Mouse (Mus musculus) embryonic facial prominence, embryonic 10.5 days (tissue): ENCODE data around the gene Foxm1. TPM values are rescaled to one million over a fixed set of nuclear protein-coding genes. Genes with fewer than 3 reads are reported as not detected.

Source experiments
- DNase-seq: peaks from one replicate; pipeline ENCODE4 v3.0.0-alpha.2; 2017; ENCODE audit warnings: low spot score
- H3K27ac ChIP-seq: fragments of 300-500 bp; sonication (generic); replicated peaks from 2 replicates; pipeline ENCODE4 v1.5.1; 2016; ENCODE audit warnings: mild to moderate bottlenecking
- H3K27me3 ChIP-seq: fragments of 300-500 bp; sonication (generic); replicated peaks from 2 replicates; pipeline ENCODE4 v1.6.1; 2016; ENCODE audit warnings: low read depth, mild to moderate bottlenecking; ENCODE audit not compliant: poor library complexity, severe bottlenecking
- H3K36me3 ChIP-seq: fragments of 300-500 bp; sonication (generic); replicated peaks from 2 replicates; pipeline ENCODE4 v1.6.1; 2016; ENCODE audit warnings: mild to moderate bottlenecking, moderate library complexity
- H3K4me1 ChIP-seq: fragments of 300-500 bp; sonication (generic); 2 replicates; pipeline ENCODE4 v1.6.1; 2016
- H3K4me3 ChIP-seq: fragments of 300-500 bp; sonication (generic); 2 replicates; pipeline ENCODE4 v1.5.1; 2016; ENCODE audit warnings: mild to moderate bottlenecking, moderate library complexity
- H3K9me3 ChIP-seq: fragments of 300-500 bp; sonication (generic); 2 replicates; pipeline ENCODE4 v1.6.1; 2016; ENCODE audit warnings: mild to moderate bottlenecking
- WGBS: fragments of 180-500 bp; shearing (Covaris S2); methylation state at CpG from one replicate; pipeline ENCODE4 v1.1.7; 2016; 5-methylcytosine and 5-hydroxymethylcytosine counted together
- polyA plus RNA-seq: library from polyadenylated mRNA; unstranded; fragments of >200 nt; fragmentation: Nextera tagmentation; extraction: Ambion mirVana; gene quantifications from 2 replicates; pipeline ENCODE4 v1.2.1, GENCODE M21; 2016

Foxm1 gene
- polyA plus RNA-seq, result 63.0 and 68.7 TPM in 2 replicates

DNA sequence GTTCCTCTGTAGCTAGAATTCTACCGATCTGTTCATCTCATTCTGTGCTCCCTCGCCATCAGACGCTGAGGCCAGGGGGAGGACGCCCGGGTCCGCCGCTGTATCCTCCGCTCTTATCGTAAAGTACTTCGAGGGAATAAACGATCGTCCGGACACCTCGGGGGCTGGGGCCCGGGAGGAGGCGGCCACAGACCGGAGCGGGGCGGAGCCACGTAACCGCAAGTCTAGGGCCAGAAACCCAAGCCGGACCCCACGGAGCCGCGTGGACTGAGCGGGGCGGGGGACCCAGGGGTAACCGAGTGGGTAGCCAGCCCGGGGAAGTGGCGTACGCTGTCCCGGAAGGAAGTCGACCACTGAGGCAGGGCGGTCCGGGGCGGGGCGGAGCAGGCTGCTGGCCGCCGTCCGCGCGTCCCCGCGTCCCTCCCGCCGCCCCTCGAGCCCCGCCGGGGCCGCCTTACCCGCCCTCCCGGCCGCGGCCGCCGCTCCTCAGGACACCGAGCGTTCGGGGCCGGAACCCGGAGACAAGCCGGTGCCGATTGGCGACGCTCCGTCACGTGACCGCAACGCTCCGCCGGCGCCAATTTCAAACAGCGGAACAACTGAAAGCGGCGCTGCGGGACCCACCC is at the start of gene Foxm1, which contains the start of gene Rhno1:
Gene Foxm1, plus strand, starts transcription at position 587 of the 626 bp plus-strand sequence.
Gene Rhno1, minus strand, starts transcription at position 531 of the 626 bp plus-strand sequence.
- peaks cover 59% of the 10 kb centered on the region for H3K36me3 ChIP-seq
- WGBS, result under 1% methylated on average over 75 of the region's 76 CpGs

DNA sequence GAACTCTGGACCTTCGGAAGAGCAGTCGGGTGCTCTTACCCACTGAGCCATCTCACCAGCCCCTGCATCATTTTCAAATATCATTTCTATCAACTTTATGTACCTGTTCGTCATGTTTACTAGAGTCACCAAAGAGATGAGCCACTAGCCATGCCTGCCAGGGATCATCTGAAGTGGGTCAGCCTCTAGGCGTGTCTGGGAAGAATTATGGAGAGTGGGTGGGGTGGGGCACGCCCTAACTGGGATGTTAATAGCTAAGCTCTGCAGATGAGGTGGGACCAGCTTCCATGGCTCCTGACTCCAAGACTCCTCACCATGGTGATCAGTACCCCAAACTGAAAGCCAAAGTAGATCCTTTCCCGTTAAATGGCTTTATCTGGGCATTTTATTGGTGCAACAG is 48.0 kb upstream of the Foxm1 start:
- Histone ChIP-seq H3K4me1 (no peaks in the 10 kb centered on the region), H3K4me3 (no peak overlapping the region), H3K36me3 (no peaks in the 10 kb centered on the region), H3K27ac (no peak overlapping the region), H3K9me3 (no peaks in the 10 kb centered on the region), H3K27me3 (no peaks in the 10 kb centered on the region)
- WGBS, result 88% methylated on average over 6 of the region's 6 CpGs
- no peak for DNase-seq

More for the DNA sequence above, at the start of gene Foxm1, which contains the start of gene Rhno1:
- DNase-seq, result peak; percentile 92
- H3K27ac ChIP-seq, result peak within 1 kb of the TSS; percentile 96
- no peaks in the 10 kb centered on the region for H3K9me3 ChIP-seq
- H3K4me1 ChIP-seq, result peaks cover 43% of the 10 kb centered on the region
- H3K4me3 ChIP-seq, result peak within 1 kb of the TSS; percentile 88
- H3K27me3 ChIP-seq, result no peaks in the 10 kb centered on the region

DNA sequence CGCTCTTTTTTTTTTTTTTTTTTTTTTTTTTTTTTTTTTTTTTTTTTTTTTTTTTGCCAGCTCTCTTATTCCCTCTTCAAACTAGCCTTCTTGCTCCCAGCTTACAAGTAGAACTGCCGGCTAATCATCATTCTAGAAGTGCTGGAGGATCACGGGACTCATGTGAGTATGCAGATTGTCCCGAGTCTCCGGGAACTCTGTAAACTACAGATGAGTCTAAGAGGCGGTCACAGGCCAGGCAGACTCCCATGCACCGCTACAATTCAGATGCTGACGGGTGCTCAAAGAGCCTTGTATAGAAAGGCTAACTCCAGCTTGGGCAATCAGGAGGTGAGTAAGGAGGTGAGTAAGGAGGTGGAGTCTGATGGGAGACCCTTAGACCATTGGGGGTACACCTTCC is 47.2 kb upstream of the Foxm1 start:
- Histone ChIP-seq H3K4me1 (peaks cover 2% of the 10 kb centered on the region; the same call in 1 of the 2 replicates), H3K4me3 (no peak overlapping the region), H3K36me3 (peaks cover under 1% of the 10 kb centered on the region; the same call in 1 of the 2 replicates), H3K9me3 (no peaks in the 10 kb centered on the region), H3K27ac (no peak overlapping the region), H3K27me3 (no peaks in the 10 kb centered on the region)
- no peak for DNase-seq
- WGBS, result 81% methylated on average over 8 of the region's 8 CpGs

DNA sequence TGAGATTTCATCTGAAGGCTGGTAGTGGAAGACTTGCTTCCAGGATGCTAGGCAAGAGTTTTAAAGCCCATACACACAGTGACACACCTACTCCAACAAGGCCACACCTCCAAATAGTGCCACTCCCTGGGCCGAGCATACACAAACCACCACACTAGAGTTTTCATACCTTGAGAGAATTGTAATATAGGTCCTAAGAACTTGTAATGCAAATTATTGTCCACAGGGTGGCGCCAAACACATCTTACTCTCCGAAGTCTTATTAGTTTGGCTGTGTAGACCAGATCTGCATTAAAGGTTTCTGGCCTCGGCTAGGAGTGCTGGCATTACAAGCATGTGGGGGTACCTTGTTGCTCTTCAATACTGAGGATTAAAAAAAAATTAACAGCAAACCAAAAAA is 44.5 kb upstream of the Foxm1 start:
- DNase-seq, result peak; percentile 56
- H3K9me3 ChIP-seq, result no peaks in the 10 kb centered on the region
- peaks cover 28% of the 10 kb centered on the region for H3K36me3 ChIP-seq
- no peak overlapping the region for H3K4me3 ChIP-seq
- WGBS, result 21% methylated on average over 4 of the region's 4 CpGs
- H3K4me1 ChIP-seq, result peaks cover 3% of the 10 kb centered on the region; the same call in 1 of the 2 replicates
- no peak overlapping the region for H3K27ac ChIP-seq
- H3K27me3 ChIP-seq, result no peaks in the 10 kb centered on the region

DNA sequence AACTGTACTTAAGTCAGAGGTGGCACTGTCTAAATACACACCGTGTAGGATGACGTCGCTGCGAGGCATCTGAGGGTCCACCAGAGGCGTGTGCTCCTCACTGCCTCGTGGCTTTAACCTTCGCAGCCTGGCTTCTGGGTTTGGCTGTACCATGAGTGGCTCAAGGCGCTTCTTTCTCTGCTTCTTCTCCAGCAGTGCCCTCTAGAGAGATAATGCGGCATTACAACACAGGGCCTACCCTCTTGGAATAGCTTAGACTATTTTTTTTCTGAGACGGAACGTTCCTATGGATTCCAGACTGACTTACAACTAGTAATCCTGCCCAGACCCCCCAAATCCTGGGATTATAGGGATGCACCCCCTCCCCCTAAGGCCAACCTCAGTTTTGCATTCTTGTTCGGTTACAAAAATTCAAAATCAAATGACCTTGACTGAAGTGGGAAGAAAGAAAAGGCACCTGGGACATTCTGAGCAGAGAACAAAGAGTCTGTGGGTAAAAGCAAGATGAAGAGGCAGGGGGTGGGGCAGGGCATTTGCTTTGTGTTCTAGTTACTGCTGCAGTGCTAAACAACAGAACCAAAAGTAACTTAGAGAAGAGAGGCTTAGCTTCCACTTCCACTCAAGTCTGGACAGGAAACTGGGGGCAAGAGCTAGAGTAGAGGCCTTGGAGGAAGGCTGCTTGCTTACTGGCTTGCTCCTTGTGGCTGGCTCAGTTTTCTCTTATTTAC is 28.2 kb upstream of the Foxm1 start:
- H3K4me3 ChIP-seq, result no peak overlapping the region
- no peaks in the 10 kb centered on the region for H3K27me3 ChIP-seq
- H3K27ac ChIP-seq, result peak overlapping the region; percentile 70
- H3K4me1 ChIP-seq, result peaks cover 24% of the 10 kb centered on the region
- peaks cover 71% of the 10 kb centered on the region for H3K36me3 ChIP-seq
- H3K9me3 ChIP-seq, result peaks cover 17% of the 10 kb centered on the region
- 31% methylated on average over 12 of the region's 12 CpGs for WGBS
- DNase-seq, result peak; percentile 76

DNA sequence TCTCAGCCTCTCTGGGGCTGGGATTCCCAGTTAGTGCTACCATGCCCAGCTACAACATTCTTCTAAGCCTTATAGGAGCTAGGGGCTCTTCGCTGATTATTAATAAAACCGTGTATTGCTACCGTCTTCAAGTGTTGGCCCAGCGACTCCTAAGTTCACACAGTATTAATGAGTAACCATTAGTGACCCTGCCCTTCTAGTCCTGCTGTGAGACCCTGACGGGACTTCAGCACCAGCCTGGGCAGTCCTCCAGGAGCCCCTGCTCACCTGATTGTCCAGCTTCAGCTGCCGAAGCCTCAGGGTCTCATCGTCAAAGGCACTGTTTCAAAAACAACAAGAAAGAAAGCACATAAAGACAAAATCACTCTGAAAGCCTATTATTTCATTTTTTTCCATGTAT is 25.3 kb upstream of the Foxm1 start:
- Histone ChIP-seq H3K9me3 (no peaks in the 10 kb centered on the region), H3K4me3 (no peak overlapping the region), H3K36me3 (peaks cover 62% of the 10 kb centered on the region), H3K27ac (peak overlapping the region; percentile 54), H3K4me1 (peaks cover 26% of the 10 kb centered on the region), H3K27me3 (no peaks in the 10 kb centered on the region)
- WGBS, result 85% methylated on average over 7 of the region's 7 CpGs
- DNase-seq, result no peak

DNA sequence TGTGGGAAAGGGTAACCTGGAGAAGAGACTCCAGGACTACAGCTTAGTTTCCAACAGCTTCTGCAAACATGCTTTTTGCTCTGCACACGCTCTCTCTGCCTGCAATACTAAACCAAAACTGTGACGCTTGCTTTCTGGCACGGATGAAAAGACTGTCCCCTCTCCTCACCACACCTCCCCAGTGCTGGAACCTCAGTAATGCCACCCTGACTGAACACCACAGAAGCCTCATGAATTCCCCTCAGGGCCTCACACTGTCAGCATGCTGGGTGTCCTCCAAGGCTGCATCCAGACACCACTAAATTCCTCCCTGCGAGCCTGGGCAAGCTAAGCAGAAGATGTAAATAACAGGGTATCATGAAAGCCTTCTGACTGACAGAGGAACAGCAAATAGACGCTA is 23.9 kb upstream of the Foxm1 start:
- H3K9me3 ChIP-seq, result no peaks in the 10 kb centered on the region
- 49% methylated on average over 5 of the region's 5 CpGs for WGBS
- peak; percentile 47 for DNase-seq
- peaks cover 26% of the 10 kb centered on the region for H3K4me1 ChIP-seq
- H3K4me3 ChIP-seq, result no peak overlapping the region
- H3K27me3 ChIP-seq, result no peaks in the 10 kb centered on the region
- H3K27ac ChIP-seq, result peak overlapping the region; percentile 20; the same call in 1 of the 2 replicates
- peaks cover 62% of the 10 kb centered on the region for H3K36me3 ChIP-seq

DNA sequence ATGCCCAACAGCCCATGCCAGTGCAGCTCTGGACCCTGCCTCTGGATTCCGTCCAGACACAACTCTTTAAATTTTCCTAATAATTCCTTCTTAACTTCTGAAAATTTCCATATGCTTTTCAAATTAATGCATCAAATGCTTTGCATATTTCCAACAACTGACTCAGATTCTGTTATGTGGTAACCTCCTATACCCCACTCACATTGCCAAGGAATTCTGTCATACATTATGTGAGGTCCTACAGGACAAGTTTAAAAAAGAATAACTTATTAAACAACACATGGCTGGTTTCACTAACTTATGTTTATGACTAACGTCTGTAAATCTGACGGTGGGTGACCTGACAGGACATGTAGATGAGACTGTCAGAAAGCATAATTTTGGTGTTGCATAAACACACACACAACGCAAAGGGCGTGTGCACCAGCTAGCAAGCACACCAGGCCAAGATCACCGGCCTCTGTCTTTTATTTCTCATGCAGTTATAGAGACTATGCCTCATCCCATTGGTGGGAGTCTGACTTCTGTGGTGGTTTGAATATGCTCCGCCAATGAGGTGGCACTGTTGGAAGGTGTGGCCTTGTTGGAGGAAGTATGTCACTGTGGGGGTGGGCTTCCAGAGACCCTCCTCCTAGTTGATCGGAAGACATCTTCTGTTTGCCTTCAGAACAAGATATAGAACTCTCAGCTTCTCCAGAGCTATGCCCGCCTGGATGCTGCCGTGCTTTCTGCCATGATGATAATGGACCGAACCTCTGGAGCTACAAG is 20.6 kb upstream of the Foxm1 start:
- 95% methylated on average over 11 of the region's 11 CpGs for WGBS

DNA sequence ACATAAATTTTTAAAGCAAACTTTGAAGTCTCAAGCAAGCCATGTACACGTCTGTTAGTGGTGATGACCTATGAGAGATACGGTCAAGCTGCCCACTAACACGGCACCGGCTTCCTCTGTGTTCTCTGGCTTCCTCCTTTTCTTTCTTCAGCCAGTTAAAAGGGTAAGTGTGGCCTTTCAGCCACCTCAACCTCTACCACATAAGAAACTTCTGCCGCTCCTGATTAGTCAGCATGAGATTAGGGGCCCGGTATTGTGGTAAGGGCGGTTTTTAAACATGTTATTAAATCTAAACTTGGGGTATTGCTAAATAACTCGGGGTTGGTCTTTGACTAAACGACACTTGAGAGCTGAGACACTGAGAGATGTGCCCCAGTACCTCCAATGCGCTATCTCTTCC is 17.1 kb upstream of the Foxm1 start:
- H3K27me3 ChIP-seq, result no peaks in the 10 kb centered on the region
- H3K4me1 ChIP-seq, result peaks cover 9% of the 10 kb centered on the region
- no peak overlapping the region for H3K4me3 ChIP-seq
- WGBS, result 93% methylated on average over 10 of the region's 10 CpGs
- DNase-seq, result no peak
- no peaks in the 10 kb centered on the region for H3K9me3 ChIP-seq
- peaks cover 49% of the 10 kb centered on the region for H3K36me3 ChIP-seq
- no peak overlapping the region for H3K27ac ChIP-seq

More for the DNA sequence above, 20.6 kb upstream of the Foxm1 start:
- H3K9me3 ChIP-seq, result no peaks in the 10 kb centered on the region
- H3K4me3 ChIP-seq, result no peak overlapping the region
- H3K4me1 ChIP-seq, result peaks cover 18% of the 10 kb centered on the region
- DNase-seq, result no peak
- no peaks in the 10 kb centered on the region for H3K27me3 ChIP-seq
- H3K27ac ChIP-seq, result no peak overlapping the region
- peaks cover 37% of the 10 kb centered on the region for H3K36me3 ChIP-seq

DNA sequence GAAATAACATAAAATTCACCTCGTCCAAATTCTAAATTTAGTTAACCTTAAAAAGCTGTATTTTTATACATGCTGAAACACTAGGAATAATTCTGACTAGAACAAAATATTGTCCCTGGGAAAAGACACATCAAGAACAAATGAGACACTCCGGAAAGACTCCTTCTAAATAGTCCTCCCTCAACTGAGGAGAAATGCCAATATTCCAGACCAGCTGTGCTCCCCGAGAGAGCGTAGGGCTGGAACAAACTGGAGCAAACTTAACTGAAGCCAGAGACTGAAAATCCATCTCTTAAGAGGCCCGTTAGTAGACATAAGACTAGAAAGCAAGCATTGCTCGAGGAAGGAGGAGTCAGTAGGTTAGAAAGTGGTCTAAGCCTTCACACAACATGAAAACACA is 16.0 kb upstream of the Foxm1 start:
- Histone ChIP-seq H3K36me3 (peaks cover 52% of the 10 kb centered on the region), H3K4me1 (peaks cover 9% of the 10 kb centered on the region), H3K4me3 (no peak overlapping the region), H3K27me3 (no peaks in the 10 kb centered on the region), H3K9me3 (no peaks in the 10 kb centered on the region), H3K27ac (no peak overlapping the region)
- 92% methylated on average over 6 of the region's 6 CpGs for WGBS
- DNase-seq, result no peak

DNA sequence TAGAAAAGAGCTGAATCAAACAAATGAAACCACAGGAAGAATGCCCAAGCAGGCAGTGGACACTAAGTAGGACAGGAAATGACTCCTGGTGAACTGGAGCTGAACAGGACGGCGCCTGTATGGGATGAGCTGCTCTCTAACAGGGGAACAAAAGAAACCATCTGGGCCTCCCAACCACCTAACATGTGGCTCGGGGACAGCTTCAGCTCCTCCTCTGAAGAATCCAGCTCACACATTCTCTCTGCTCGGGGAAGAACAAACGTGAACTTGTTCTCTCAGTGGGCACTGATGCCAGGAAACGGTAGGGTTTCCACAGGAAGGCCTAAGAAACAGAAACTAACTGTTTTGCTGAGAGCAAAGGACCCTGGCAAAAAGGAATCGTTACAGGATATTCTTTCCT is 13.1 kb upstream of the Foxm1 start:
- no peaks in the 10 kb centered on the region for H3K9me3 ChIP-seq
- no peaks in the 10 kb centered on the region for H3K27me3 ChIP-seq
- WGBS, result 34% methylated on average over 7 of the region's 7 CpGs
- peak overlapping the region; percentile 49; the same call in 1 of the 2 replicates for H3K27ac ChIP-seq
- no peak overlapping the region for H3K4me3 ChIP-seq
- peaks cover 34% of the 10 kb centered on the region for H3K36me3 ChIP-seq
- no peak for DNase-seq
- H3K4me1 ChIP-seq, result peaks cover 24% of the 10 kb centered on the region

DNA sequence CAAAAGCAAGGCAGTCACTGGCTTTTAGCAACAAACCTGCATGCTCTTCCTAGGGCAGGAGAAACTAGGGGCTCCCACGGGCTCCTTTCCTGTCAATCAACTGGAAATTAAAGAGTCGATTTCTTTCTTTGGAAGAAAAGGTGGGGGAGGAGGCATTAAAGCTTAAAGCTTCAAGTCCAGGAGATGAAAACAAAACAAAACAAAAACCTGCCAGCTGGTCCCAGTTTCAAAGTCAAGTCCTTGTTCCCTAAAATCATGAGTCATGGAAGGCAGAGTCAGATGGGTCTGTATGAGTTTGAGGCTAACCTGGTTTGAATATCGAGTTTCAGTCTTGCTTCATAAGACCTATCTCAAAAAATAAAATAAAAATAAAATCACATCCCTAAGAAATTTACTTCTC is 8.6 kb upstream of the Foxm1 start:
- H3K27ac ChIP-seq, result no peak overlapping the region
- H3K9me3 ChIP-seq, result no peaks in the 10 kb centered on the region
- peaks cover 58% of the 10 kb centered on the region for H3K36me3 ChIP-seq
- no peaks in the 10 kb centered on the region for H3K27me3 ChIP-seq
- peak overlapping the region; percentile 88 for H3K4me3 ChIP-seq
- peaks cover 31% of the 10 kb centered on the region for H3K4me1 ChIP-seq
- DNase-seq, result no peak
- 49% methylated on average over 3 of the region's 3 CpGs for WGBS
